Mouse (Mus musculus) MN1 (cell line): Measurements from ENCODE around the gene Clec2g.

Experiments
- DNase-seq: peaks from one replicate; pipeline ENCODE4 v3.0.0-alpha.2; 2016; ENCODE audit warnings: low spot score

Gene Clec2g

DNA sequence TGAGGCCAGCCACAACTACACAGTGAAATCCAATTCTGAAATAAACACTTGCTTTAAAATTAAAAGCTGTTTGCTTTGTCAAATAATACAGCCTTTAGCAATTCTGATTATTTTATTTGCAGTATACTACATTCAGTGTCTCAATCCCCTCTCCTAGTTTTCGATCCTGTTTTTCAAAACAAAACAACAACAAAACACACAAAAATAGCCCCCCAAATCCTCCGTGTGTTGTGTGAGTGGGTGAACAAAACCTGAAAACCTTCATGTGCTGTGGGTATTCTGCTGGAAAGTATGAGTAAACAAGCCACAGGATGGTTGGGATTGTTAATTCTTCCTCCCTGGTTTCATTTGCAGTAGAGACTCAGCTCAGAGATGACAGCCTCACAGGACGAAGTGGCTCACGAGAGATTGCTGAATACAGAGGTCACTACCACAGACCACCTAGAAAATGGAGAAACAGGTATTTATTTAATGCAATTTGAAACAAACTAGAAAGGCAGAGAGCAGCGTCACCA, 79.6 kb downstream of the Clec2g start:
- DNase-seq, result no peak

DNA sequence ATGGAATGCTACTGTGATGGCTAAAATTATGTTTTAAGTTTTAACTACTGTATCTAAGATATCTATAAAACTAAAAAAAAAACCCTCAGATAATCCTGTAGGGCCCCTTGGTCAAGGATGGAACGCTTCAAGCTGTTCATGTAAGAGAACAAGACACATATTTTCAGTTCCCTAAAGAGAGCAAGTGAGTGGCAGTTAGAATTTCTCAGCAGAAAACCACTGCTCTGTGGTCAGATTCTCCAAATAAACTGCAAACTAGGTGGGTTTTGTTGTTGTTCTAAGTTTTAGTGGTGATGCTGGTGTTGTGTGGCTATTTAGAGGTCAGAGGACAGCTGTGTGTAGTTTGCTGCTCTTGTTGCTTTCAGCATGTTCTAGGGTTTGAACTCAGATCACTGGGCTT, 80.2 kb downstream of the Clec2g start:
- DNase-seq, result no peak

DNA sequence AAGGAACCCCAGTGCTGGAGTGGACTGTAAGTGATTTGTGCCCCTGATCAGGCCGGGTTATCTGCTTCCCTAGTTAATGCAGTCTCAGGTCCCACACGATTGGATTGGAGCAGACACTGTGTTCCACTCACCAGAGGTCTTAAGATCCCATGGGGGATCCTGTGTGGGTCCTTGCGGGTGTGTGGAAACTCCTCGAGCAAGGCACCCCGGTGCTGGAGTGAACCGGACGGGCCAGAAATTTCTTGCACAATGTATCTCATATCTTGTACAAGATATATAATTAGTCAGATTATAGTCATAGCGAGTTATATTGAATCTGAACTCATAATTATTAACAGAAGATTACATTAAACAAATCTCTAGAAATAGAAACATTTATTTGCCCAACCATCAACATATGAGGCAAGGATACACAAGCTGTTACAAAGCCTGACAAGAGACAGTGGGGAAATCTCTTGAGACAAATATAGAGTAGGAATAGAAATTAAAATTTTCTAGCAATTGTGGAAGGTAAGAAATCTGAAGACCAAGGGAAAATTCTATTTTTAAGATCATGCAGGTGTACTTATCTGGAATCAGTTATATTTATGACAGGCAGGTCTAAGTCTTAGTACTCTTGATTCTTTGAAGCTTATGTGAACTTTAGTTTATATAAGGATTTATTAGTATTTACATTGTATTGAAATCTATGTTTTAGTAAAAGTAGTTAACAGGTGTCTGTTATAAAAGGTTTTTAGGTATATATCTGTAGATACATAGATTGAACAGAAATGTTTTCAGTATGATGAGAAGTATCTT, 93.5 kb downstream of the Clec2g start:
- DNase-seq, result no peak

DNA sequence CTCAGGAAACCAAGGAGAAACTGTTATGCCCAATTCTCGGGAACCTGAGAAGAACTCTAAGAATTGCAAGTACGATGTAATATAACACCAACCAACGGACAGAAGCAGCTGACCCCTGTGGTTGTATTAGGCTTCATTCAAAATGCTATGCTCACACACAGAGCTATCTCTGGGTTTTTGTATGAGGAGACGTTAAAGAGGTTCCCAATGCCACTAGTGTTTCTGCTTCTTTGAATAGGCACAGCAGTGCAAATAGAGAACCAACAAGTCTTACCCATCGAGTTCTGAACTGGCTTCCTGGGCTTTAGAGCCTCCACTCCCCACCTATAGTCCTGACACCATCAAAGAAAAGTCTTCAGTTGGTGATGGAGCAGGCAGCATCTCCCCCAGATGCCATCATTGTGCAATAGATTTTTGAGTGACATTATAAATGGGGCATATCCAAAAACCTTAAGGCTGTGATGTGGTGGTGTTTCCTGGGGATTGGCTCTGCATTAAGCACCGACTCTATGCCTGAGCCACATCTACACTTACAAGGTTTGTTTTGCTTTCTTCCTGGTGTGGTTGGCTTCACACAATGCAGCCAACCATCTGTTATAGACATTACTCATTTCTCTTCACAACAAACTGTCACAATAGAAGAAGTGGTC, 96.1 kb downstream of the Clec2g start:
- no peak for DNase-seq

DNA sequence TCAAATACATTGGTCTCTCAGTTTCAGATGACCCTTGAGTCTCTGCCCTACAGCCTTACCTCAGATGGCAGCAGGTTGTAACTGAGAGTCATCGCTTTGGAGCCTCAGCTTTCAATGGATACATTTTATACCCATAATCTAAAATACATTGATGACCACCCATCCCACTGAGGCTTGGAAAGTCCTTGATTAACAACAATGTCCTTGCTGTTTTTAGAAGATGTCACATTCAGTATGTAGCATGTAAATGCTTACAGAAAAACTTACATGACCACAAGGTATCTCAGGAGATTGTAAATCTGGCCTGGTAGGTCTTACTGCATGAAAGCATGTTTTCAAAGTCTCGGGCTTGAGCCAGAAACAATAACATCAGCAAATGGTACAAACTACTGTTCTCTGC, 96.8 kb downstream of the Clec2g start:
- DNase-seq, result no peak

DNA sequence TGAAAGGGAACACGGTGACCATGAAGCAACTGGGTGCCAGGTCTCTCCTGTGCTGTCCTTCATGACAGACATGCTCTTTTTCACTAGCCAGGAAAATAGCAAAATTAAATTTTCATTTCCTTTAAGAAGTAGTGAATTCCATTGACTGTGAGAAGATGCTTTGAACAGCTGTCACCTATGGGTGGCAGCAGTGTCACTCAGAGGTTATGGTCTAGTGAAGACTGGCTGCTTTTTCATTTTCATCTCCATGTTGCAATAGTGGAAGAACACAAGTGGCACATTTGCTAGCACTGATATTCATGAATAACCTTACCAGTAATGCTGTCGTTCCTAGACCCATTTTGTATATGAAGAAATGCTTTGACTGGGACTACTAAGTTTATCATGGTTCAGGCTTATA, 99.2 kb downstream of the Clec2g start:
- no peak for DNase-seq
